Mouse (Mus musculus) right cerebral cortex, postnatal 10 days (tissue): ENCODE data around the gene Tpx2.

Source experiments
- DNase-seq, 2 experiments: peaks; one replicate each; pipeline ENCODE4 v3.0.0; 2021; ENCODE audit warnings: low spot score in 2 of 2

Gene Tpx2

DNA sequence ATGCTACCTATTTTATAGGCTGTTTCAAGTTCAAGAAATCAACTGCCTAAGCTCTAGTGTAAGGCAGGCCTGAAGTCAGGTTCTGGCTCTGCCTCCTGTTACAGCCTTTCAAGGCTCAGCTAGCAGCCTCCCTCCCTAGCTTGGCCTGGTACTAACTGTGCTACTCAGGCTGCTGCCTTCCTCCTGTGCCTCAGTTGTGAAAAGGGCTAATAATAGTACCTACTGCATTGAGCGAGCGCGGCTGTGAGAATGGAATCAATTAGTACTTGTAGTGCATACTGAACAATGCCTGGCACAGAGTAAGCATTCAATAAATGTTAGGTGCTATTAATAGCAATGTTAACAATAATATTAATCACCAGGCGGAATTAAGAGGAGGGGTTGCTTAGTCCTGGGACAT, 27.8 kb upstream of the Tpx2 start:
- peak in 1 of 2 experiments; percentile 43 for DNase-seq

- DNase-seq = peak; percentile 47 to 57
Measured at GRCm38 (mm10) chr2:152820369-152820768, 27.4 kb upstream of the Tpx2 start.

GRCm38 (mm10) chr2:152821023-152821422, 26.7 kb upstream of the Tpx2 start:
- DNase-seq = no peak

- DNase-seq = no peak
Measured at GRCm38 (mm10) chr2:152821566-152821965, 26.2 kb upstream of the Tpx2 start.

DNA sequence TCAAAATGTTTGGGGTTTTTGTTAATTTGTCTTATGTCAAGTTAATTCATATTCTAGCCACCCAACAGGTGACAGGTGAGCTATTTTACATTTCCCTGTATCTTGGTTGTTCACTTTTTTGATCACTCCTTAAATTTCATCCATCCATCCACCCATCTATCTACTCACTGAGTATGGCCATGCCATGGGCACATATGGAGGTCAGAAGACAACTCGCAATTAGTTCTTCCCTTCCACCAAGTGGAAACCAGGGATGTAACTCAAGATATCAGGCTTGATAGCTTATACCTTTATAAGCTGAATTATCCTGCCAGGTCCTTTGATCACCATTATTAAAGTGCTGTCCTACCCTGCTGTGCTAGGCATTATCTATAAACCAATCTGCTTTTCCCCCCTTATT, 24.0 kb upstream of the Tpx2 start:
- DNase-seq = no peak

DNA sequence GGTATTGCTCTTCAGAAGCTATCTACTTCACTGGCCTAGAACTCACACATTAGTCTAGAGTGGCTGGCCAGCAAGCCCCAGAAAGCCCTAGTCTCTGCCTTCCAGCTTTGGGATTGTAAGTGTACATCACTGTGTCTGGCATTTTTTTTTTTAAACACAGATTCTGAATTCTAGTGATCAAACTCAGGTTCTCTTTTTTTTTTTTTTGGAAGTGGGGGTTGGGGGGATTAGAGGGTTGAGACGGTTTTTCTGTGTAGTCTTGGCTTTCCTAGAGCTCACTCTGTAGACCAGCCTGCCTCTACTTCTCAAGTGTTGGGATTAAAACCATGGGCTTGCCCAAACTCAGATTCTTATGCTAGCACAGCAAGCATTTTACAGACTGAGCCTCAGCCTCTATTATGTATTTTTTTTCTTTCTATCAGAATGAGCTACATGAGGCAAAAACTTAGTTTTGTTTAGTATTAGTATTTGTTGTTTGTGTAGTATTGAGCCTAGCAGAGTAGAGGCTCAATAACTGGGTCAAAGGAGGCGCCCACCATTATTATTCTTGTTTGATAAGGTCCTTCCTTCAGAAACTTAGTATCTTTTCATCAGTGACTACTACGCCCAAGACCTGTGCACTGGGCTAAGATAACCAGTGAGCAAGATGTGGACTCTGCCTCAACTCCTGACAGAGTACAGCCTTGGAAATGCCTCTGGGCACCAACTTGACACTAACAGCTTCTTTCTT, 23.2 kb upstream of the Tpx2 start:
- no peak for DNase-seq

- no peak for DNase-seq
Measured at GRCm38 (mm10) chr2:152825168-152825697, 22.5 kb upstream of the Tpx2 start.

DNA sequence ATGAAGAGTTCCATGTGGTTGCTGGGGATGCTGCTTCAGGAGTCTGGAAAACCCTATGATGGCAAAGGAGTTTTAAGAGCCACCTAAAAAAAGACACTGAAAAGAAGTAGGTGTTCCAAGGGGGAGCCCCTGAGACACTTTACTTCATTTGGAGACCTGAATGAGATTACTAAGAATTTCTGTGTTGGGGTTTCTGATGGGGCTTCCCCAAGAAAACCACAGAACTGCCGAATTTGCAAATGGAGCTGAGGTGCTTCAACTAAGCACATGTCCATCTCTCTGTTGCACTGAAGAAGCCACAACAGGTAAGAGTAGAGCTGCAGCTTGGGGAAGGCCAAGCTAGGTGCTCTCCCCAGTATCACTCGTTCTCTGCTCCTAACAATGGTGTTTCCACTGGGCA, 22.1 kb upstream of the Tpx2 start:
- DNase-seq = no peak

GRCm38 (mm10) chr2:152826481-152826880, 21.3 kb upstream of the Tpx2 start:
- DNase-seq = no peak

- no peak for DNase-seq
Measured at GRCm38 (mm10) chr2:152827321-152828010, 20.3 kb upstream of the Tpx2 start.

DNA sequence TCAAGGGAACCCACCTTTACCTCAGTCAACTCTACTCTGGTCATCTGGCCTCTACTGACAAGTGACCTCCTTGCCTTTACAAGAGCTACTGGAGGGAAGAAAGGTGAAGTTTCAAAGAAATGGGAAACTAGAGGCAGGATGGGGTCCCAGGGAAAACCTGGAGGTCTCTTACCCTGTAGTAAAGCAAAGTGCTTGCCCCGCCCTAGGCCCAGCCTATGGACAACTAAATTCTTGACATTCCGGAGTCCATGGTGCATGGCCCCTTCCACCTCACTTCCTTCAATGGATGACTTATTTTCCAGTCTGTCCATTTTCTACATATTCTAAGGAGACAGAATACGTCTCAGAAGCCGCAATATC, 19.8 kb upstream of the Tpx2 start:
- DNase-seq = no peak

DNA sequence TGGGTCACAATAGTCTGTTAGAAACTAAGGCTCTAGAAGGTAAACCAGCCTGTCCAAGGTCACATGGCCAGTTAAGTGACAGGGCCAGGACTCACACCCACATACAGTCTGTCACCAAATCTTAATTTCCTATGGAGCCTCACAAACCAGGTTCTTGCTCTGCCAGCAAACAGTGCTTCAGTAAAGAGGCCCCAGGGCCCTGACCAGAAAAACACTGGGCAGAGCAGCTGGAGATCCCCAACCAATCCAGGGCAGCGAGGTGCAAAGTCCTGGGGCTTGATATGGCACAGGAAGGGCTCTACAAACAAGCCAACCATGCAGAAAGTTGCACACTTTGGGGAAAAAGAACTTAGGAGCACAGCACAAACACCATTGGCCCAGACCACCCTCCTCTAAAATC, 19.2 kb upstream of the Tpx2 start:
- no peak for DNase-seq

GRCm38 (mm10) chr2:152829367-152829881, 18.3 kb upstream of the Tpx2 start:
- DNase-seq = peak; percentile 55

- DNase-seq = peak; percentile 92 to 93
Measured at GRCm38 (mm10) chr2:152830021-152830921, 17.5 kb upstream of the Tpx2 start.

GRCm38 (mm10) chr2:152831019-152831878, 16.5 kb upstream of the Tpx2 start, which contains the start of gene Bcl2l1:
Bcl2l1 (minus strand) TSS chr2:152831728.
- DNase-seq = peak; percentile 98 to 99

DNA sequence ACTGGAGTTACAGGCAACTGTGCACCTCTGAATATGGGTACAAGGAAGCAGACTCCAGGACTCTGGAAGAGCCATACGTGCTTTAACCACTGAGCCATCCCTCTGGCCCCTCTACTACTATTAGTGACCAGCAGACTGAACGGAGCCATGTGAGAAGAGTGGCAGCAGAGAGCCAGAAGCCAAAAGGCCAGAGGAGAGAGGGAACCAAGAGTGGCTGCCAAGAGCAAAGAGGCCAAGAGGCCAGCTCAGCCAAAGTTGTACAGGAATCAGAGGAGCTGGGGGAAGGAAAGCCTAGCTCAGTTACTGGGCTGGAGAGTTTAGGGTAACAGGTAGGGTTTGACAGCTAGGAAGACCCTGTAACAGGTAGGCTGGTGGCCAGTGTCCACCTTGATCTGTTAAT, 8.5 kb upstream of the Tpx2 start:
- DNase-seq = no peak

- no peak for DNase-seq
Measured at GRCm38 (mm10) chr2:152842741-152843140, 5.0 kb upstream of the Tpx2 start.

- no peak for DNase-seq
Measured at GRCm38 (mm10) chr2:152847057-152847814, 528 bp upstream of the Tpx2 start.

DNA sequence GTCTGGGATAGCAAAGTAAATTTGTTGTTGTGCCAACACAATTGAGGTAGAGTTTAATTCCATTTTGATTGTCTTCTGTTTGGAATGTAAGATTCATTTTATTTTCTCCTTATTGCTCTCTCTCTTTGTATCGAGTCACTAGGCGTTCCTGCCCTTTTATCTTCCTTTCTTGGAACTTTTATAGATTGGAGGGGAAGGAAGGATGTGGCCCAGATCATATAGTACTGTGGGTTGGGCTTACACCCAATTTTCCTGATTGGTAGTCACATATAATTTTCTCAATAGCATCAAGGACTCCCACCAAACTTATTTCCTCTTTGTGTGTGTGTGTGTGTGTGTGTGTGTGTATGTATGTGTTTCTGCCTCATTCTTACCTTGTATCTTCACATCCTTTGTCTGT, 702 bp downstream of the Tpx2 start:
- no peak for DNase-seq

DNA sequence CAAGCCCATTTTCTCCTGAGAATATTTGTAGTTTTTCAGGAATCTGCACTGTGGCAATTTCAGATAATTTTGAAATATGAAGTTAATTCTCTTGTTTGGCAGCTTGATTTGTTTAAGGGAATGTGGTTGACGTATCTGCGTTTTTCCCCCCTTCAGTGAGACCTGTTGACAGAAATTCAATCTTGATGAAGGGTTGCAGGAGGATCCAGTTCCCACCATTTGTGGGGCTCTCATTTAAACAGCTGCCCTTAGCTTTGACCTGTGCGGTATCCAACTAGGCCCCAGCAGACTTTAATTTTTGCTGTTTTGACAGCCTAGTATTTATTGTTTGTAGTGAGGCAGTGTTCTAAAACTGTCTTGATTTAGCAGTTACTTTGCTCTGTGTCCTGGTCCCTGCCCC, 11.7 kb downstream of the Tpx2 start:
- no peak for DNase-seq
